Mouse (Mus musculus) thymus, postnatal 14 days (tissue): ENCODE results near the gene Cbl.

Experiments used
- DNase-seq: peaks from one replicate; pipeline ENCODE4 v3.0.0; 2021

Cbl gene

DNA sequence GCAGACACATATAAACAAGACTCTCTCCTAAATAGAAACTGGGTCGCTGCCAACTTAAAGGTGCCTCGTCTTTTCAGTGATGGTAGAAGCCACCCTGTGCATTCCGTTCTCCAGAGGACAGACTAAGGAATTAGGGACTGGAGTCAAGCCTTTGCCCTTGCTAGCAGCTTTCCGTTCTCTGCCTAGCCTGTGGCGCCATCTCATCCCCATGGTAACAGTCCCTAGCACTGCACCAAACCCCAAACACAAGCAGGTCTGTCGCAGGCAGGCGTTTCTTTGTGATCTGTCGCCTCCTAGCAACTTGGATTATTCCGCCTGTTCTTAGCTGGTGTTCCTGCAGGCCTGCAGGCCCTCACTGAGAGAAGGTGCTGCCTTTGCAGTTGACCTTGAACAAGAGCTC is 137.3 kb downstream of the Cbl start:
- DNase-seq: no peak

DNA sequence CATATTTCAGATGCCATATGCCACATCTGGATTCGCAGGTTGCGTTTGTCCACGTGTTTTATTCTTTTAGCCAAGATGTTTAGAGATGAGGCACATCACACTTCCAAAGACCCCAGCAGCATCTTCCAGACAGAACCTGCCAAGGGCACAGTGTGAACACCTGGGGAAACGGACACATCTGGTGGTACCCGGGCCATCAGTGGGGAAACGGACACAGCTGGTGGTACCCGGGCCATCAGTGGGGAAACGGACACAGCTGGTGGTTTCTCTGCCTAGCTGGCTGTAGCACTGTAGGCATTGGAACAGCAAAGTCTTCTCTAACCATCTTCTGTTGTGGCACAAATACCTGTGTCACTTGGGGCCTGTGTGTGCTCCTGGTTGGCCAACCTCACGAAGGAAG is 138.1 kb downstream of the Cbl start:
- DNase-seq: no peak

- DNase-seq: no peak
Observed at GRCm38 (mm10) chr9:44094737-44095136, 139.1 kb downstream of the Cbl start.

GRCm38 (mm10) chr9:44093612-44094503 is 140.0 kb downstream of the Cbl start:
- DNase-seq: peak; percentile 91
